Mouse (Mus musculus) forebrain, embryonic 14.5 days (tissue): Measurements from ENCODE around the gene Rab6b. TPM values are rescaled to one million over a fixed set of nuclear protein-coding genes. Genes with fewer than 3 reads are reported as not detected.

Source experiments
- ATAC-seq: fragments of 200-750 bp; cut with Nextera tagmentation; 2 replicates; pipeline ENCODE4 v1.8.0; 2017; ENCODE audit warnings: mild to moderate bottlenecking, moderate library complexity
- DNase-seq: peaks from one replicate; pipeline ENCODE4 v3.0.0-alpha.2; 2015; ENCODE audit warnings: low spot score
- H3K27ac ChIP-seq: fragments of 300-500 bp; sonication (generic); 2 replicates; pipeline ENCODE4 v1.5.1; 2014; ENCODE audit warnings: low read depth, mild to moderate bottlenecking, control low read depth, low read length, moderate library complexity
- H3K27me3 ChIP-seq: fragments of 300-500 bp; sonication (generic); replicated peaks from 2 replicates; pipeline ENCODE4 v1.6.1; 2014; ENCODE audit warnings: low read length, control low read depth, mixed read lengths; ENCODE audit not compliant: control insufficient read depth, insufficient read depth
- H3K36me3 ChIP-seq: fragments of 300-500 bp; sonication (generic); 2 replicates; pipeline ENCODE4 v1.6.1; 2014; ENCODE audit warnings: low read length, control low read depth; ENCODE audit not compliant: control insufficient read depth, insufficient read depth
- H3K4me1 ChIP-seq: fragments of 300-500 bp; sonication (generic); 2 replicates; pipeline ENCODE4 v1.6.1; 2014; ENCODE audit warnings: antibody characterized with exemption, low read length, control low read depth; ENCODE audit not compliant: control insufficient read depth, insufficient read depth
- H3K4me2 ChIP-seq: fragments of 300-500 bp; sonication (generic); 2 replicates; pipeline ENCODE4 v1.6.1; 2014; ENCODE audit warnings: mild to moderate bottlenecking, control low read depth, low read length
- H3K4me3 ChIP-seq: fragments of 300-500 bp; sonication (generic); 2 replicates; pipeline ENCODE4 v1.5.1; 2014; ENCODE audit warnings: low read depth, low read length, control low read depth
- H3K9ac ChIP-seq: fragments of 300-500 bp; sonication (generic); 2 replicates; pipeline ENCODE4 v1.6.1; 2014; ENCODE audit warnings: mild to moderate bottlenecking, low read length, control low read depth, moderate library complexity
- H3K9me3 ChIP-seq: fragments of 300-500 bp; sonication (generic); replicated peaks from 2 replicates; pipeline ENCODE4 v1.6.1; 2016; ENCODE audit warnings: low read length, control low read depth, mixed read lengths; ENCODE audit not compliant: control insufficient read depth
- WGBS: fragments of 180-500 bp; shearing (Covaris S2); extraction: QIAGEN DNeasy Blood & Tissue Kit; methylation state at CpG from one replicate; pipeline ENCODE4 v1.1.7; 2014; 5-methylcytosine and 5-hydroxymethylcytosine counted together
- polyA plus RNA-seq: library from polyadenylated mRNA; unstranded; fragments of >200 nt; fragmentation: Nextera tagmentation; extraction: Ambion mirVana; gene quantifications from 2 replicates; pipeline ENCODE4 v1.2.1, GENCODE M21; 2014

The Rab6b gene
- polyA plus RNA-seq, 1 experiment from 2014 or later, result 32.5 TPM

DNA sequence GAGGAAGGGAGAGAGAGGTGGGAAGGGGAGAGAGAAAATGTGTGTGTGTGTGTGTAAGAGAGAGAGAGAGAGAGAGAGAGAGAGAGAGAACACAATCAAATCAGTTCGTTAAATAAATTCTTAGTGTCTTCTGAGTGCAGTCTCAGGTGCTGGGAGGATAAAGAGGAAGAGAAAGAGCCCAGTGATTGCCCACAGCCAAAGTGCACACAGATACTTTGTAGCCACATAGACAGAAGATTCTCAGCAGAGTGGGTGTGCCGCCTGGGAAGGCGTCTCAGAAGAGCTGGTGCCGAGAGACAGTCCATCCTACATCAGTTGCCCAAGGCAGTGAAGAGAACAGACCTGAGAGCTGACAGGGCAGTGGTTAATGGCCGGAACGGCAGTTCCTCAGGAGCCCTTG is 102.7 kb downstream of the Rab6b start:
- Histone ChIP-seq H3K27ac (no peak overlapping the region), H3K27me3 (no peaks in the 10 kb centered on the region), H3K4me2 (no peak overlapping the region), H3K4me3 (no peak overlapping the region), H3K9me3 (no peaks in the 10 kb centered on the region), H3K4me1 (no peaks in the 10 kb centered on the region), H3K9ac (no peak overlapping the region), H3K36me3 (no peaks in the 10 kb centered on the region)
- 91% methylated on average over 6 of the region's 6 CpGs for WGBS
- DNase-seq, result no peak
- no peak for ATAC-seq

DNA sequence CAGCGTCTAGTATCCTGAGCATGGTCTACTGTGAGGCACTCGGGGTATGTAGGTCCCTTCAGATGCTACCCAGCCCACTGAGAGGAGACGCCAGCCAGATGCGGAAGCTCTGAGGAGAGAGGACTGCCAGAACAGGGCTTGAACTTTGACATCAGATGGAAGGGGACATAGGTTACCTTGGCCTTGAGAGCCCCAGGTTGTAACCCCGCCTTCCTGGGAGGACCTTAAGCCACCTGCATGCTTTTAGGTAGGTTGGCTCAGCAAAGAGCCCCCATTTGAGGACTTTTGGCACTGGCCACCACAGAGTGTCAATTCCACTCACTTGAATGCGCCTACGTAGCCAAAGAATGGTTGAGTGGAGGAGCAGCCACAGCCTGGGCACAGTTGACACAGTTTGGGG is 113.1 kb downstream of the Rab6b start:
- no peaks in the 10 kb centered on the region for H3K36me3 ChIP-seq
- no peak overlapping the region for H3K9ac ChIP-seq
- H3K4me1 ChIP-seq, result no peaks in the 10 kb centered on the region
- H3K4me3 ChIP-seq, result no peak overlapping the region
- no peaks in the 10 kb centered on the region for H3K9me3 ChIP-seq
- DNase-seq (no peak), ATAC-seq (no peak)
- no peak overlapping the region for H3K27ac ChIP-seq
- 97% methylated on average over 7 of the region's 7 CpGs for WGBS
- no peak overlapping the region for H3K4me2 ChIP-seq
- H3K27me3 ChIP-seq, result no peaks in the 10 kb centered on the region

DNA sequence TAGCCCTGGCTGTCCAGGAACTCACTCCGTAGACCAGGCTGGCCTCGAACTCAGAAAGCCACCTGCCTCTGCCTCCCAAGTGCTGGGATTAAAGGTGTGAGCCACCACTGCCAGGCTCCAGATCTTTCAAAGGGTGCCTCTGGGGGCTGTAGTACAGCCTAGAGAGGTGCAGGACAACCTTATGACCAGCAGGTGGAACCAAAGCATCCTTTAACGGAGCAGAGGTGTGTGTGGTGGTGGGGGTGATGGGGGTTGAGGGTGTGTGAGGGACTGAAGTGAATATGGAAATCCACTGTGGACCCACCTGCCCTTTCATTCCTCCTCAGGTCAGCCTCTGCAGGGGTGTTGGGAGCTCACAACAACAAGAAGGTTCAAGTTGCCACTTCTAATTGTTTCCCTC is 113.9 kb downstream of the Rab6b start:
- Histone ChIP-seq H3K4me2 (no peak overlapping the region), H3K4me3 (no peak overlapping the region), H3K9ac (no peak overlapping the region), H3K4me1 (peaks cover 4% of the 10 kb centered on the region; the same call in 1 of the 2 replicates), H3K36me3 (no peaks in the 10 kb centered on the region), H3K27ac (no peak overlapping the region), H3K27me3 (no peaks in the 10 kb centered on the region), H3K9me3 (no peaks in the 10 kb centered on the region)
- WGBS, result 70% methylated on average over 3 of the region's 3 CpGs
- DNase-seq (peak; percentile 8), ATAC-seq (no peak)

DNA sequence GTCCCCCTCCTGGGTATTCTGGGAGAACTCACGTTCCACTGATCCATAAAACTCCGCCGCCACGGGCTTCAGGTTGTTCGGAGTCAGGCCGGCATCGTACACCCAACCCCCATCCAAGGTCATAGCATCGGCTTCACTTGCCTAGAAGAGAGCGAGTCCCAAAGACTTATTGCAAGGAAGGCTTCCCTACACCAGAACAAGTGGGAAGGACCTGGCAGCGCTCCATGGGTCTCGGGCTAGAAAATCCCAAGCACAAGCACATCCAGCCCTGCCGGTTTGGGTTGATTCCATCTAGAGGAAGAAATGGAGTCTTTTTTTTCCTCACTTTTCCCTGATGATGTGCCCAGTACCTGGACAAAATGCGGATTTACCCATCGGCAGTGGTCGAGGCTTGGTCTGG is 115.2 kb downstream of the Rab6b start:
- Histone ChIP-seq H3K27ac (no peak overlapping the region), H3K27me3 (no peaks in the 10 kb centered on the region), H3K4me3 (no peak overlapping the region), H3K4me2 (no peak overlapping the region), H3K4me1 (peaks cover 6% of the 10 kb centered on the region; the same call in 1 of the 2 replicates), H3K9ac (no peak overlapping the region), H3K9me3 (no peaks in the 10 kb centered on the region), H3K36me3 (no peaks in the 10 kb centered on the region)
- DNase-seq (no peak), ATAC-seq (no peak)
- 94% methylated on average over 15 of the region's 15 CpGs for WGBS

DNA sequence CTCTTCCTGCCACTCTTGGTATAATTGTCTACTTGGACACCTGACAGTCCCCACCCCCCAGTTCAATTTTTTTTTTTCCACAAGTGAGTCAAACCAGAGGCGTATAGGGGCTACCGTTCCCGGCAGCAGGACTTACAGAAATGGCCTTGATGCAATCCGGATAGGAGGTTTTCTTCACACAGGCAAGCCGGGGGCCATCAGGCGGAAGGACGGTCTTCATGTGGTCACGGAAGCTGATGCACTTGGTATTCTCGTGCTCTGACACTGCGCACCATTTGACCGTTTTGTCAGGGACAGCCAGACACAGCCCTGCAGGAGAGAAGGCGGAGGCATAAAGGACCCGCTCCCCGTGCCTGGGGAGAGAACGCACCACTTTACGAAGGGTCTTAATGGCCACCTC is 116.2 kb downstream of the Rab6b start:
- ATAC-seq (no peak), DNase-seq (no peak)
- Histone ChIP-seq H3K27me3 (no peaks in the 10 kb centered on the region), H3K4me1 (peaks cover 6% of the 10 kb centered on the region; the same call in 1 of the 2 replicates), H3K36me3 (no peaks in the 10 kb centered on the region), H3K27ac (no peak overlapping the region), H3K9me3 (no peaks in the 10 kb centered on the region), H3K4me2 (no peak overlapping the region), H3K9ac (no peak overlapping the region), H3K4me3 (no peak overlapping the region)
- WGBS, result 89% methylated on average over 16 of the region's 16 CpGs

DNA sequence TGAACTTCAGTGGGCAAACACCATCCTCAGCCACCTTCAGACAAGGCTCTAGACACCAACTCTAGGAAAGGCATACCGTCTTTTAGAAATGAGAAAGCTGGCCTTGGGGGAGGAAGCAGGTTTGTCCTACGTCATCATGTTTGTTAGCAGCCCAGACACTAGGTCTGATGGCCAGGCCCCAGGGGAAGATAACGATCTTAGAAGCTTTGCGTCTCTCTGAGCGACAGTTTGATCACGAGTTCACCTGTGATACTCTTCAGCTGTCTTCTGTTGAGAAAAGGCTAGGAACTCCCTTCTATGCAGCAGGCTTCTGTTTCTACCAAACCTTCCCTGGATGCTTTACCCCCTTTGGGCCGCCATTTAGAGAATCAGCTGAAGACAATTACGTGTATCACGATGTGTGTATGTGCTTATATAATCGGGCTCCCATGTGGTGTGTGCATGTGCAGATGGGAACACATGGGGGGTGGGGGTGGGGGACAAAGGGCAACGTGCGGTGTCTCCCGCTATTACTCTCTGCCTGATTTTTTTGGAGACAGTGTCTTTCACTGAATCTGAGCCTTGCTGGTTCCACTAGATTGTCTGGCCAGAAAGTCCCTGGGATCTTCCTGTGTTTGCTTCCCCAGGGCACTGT is 116.9 kb downstream of the Rab6b start:
- no peaks in the 10 kb centered on the region for H3K9me3 ChIP-seq
- H3K9ac ChIP-seq, result no peak overlapping the region
- H3K36me3 ChIP-seq, result no peaks in the 10 kb centered on the region
- WGBS, result 87% methylated on average over 13 of the region's 13 CpGs
- H3K27me3 ChIP-seq, result no peaks in the 10 kb centered on the region
- H3K4me2 ChIP-seq, result no peak overlapping the region
- H3K27ac ChIP-seq, result no peak overlapping the region
- DNase-seq, result no peak
- no peak overlapping the region for H3K4me3 ChIP-seq
- no peak for ATAC-seq
- peaks cover 6% of the 10 kb centered on the region; the same call in 1 of the 2 replicates for H3K4me1 ChIP-seq

DNA sequence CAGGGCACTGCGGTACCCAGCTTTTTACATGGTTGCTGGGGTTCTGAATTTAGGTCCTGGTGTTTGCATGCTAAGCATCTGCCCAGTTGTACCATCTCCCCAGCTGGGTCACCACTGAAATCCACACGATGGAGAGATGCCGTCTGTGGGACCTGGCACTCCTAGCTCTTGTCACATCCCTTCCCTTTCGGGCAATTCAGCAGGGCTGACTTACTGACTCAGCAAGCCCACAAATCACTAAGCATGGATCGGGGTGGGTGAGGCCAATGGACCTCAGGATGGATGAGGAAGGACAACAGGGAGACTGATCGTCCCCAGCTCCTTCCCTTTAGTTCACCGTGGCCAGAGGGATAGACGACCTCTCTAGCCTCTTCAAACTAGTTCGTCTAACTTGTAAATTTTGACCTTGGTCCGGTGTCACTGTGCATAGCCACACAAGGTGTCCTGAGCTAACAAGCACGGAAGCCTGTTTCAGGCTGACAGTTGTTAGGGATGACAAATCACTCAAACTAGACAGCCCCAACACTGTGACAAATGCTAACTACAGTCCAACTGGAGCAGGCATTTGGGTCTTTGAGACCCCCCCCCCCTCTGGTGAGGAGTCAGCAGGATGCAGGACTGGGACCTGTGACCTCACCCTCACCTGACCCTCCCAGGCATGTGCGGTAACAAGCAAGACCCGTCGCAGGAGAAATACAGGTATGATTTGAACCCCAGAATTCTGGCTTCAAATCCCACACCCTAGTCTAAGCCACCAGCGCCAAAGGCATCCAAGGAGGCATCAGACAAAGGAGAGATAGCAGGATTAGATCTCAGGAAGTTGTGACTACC is 117.7 kb downstream of the Rab6b start:
- ATAC-seq, result no peak
- peaks cover 6% of the 10 kb centered on the region; the same call in 1 of the 2 replicates for H3K4me1 ChIP-seq
- H3K9me3 ChIP-seq, result no peaks in the 10 kb centered on the region
- no peak for DNase-seq
- no peaks in the 10 kb centered on the region for H3K36me3 ChIP-seq
- no peak overlapping the region for H3K27ac ChIP-seq
- H3K27me3 ChIP-seq, result no peaks in the 10 kb centered on the region
- 87% methylated on average over 15 of the region's 15 CpGs for WGBS
- no peak overlapping the region for H3K9ac ChIP-seq
- no peak overlapping the region for H3K4me2 ChIP-seq
- H3K4me3 ChIP-seq, result no peak overlapping the region

DNA sequence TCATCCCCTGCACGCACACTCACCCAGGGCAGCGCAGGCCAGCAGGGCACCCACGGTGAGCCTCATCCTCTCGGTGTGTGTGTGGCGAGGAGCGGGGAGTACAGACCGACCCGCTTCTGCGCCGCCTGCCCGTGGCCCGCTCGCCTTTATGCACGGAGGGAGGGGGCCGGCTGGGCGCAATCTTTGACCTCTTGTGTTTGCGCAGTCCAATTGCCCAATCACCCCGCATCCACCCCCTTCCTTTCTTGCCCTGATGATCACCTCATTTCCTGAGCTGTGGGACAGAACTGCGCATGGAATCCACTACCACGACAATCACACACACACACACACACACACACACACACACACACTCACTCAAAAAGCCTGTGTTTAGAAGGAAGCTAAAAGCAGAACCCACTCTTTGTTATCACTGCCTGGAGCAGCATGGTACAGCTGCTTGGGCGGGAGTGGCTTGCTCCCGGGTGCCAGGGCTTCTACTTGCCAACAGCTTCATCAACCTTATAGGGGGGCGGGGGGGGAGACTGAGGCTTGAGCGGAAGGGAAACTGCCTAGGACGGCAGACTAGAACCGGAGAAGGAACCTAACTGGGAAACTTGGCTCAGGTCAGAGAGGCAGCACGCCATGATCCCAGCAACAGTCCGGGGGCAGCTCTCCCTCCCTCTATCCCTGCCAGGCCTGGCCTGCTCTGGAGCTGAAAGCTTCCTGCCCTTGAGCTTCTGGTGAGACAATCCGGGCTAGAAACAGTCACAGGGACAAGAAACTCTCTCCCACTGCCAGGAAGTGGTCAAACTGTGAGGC is 118.8 kb downstream of the Rab6b start, which contains the start of the genes Gm20425 and Trf:
Gm20425 (minus strand) TSS at position 157 of the 801 bp plus-strand sequence.
Trf (minus strand) TSS at position 294 of the 801 bp plus-strand sequence.
- Histone ChIP-seq H3K36me3 (no peaks in the 10 kb centered on the region), H3K27ac (peak within 1 kb of the TSS; percentile 30; the same call in 1 of the 2 replicates), H3K4me2 (peak within 1 kb of the TSS; percentile 34), H3K9ac (peak within 1 kb of the TSS; percentile 29; the same call in 1 of the 2 replicates), H3K27me3 (no peaks in the 10 kb centered on the region), H3K4me1 (peaks cover 6% of the 10 kb centered on the region; the same call in 1 of the 2 replicates), H3K4me3 (no peak within 1 kb of the TSS), H3K9me3 (no peaks in the 10 kb centered on the region)
- DNase-seq (peak; percentile 44), ATAC-seq (peak; percentile 58)
- WGBS, result 64% methylated on average over 29 of the region's 29 CpGs
